Mouse (Mus musculus) gastrocnemius, postnatal 10 days (tissue): ENCODE data around the gene 9130023H24Rik. TPM values are rescaled to one million over a fixed set of nuclear protein-coding genes. Genes with fewer than 3 reads are reported as not detected.
A peak's percentile ranks its signal among the peaks of the same experiment; 100 is the strongest.

Experiments used
- DNase-seq: peaks from one replicate; pipeline ENCODE4 v3.0.0; 2021; ENCODE audit warnings: mixed read lengths
- long read RNA-seq, 2 experiments: library from polyadenylated mRNA; stranded (forward); transcript quantifications; one replicate each; pipeline ENCODE4 v2.0.0; 2021
- total RNA-seq, 2 experiments: library from RNA; stranded (reverse); gene quantifications; 2 replicates each; pipeline ENCODE4 v1.2.3; 2021

The 9130023H24Rik gene
- 1 to 10 TPM; 3.5 to 4.6 TPM for total RNA-seq
- long read RNA-seq, experiment 1, transcript 9130023H24Rik-201 (1 exons, 3,574 nt) = major isoform, 7 of 7 reads
- long read RNA-seq, experiment 1, partial matches to known transcripts = 0 of 7 reads
- long read RNA-seq, experiment 1, other reads (novel, unspliced or antisense) = 0 of 7 reads
- long read RNA-seq, experiment 2, partial matches to known transcripts = 0 of 2 reads
- long read RNA-seq, experiment 2, other reads (novel, unspliced or antisense) = 0 of 2 reads

GRCm38 (mm10) chr7:128237927-128238778 lies at the start of gene 9130023H24Rik:
Gene 9130023H24Rik, minus strand, starts transcription at chr7:128238031.
- peak; percentile 100 for DNase-seq

- DNase-seq = no peak
Measured at GRCm38 (mm10) chr7:128285060-128285459, 47.2 kb upstream of the 9130023H24Rik start.

DNA sequence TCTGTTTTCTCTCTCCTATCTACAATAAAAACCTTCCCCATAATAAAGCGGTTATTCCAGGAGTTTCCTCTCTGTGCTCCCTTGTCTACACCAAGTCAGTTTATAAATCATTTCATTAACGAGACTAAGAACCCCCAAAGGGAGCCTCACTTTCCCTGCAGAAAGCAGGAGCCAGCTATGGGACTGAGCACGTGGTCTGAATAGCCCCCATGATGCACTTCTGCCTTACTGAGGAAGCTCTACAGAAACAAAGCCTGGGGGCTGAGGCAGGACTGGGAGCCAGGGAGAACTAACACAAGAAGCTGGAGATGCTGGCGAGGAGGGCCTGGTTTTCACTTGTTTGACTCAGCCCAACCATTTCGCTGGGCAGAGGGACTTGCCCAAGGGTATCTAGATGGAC lies 46.2 kb upstream of the 9130023H24Rik start:
- no peak for DNase-seq

DNA sequence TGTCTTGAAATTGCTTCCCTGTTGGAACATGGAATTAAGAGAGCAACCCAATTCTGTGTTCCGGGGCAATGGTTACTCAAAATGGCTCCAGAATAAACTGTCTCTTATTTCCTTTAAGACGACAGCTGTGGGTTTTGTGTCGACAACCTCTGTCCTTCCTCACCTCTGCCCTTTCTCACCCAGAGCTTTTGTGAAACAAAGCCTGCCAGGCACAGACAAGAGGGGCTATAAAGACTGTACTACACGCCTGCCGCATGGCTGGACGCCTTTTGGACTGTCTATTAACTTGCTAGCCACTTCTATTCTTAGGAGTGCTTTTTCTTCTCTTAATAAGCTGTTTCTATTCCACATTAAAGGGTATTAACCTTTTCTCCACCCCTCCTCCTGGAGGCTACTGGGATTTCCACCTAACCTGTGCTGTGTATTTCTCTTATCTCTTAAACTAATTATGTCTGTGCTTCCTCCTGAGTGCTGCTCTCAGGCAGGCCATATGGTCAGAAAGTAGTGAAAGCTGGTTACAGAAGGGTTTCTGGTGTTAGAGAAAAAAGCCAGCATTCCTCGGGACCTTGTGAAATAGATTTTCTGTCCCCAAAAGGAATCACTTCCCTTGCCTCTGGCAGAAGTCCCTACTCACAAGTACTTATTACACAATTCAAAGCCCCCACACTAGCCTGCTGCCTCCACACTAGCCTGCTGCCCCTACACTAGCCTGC lies 44.9 kb upstream of the 9130023H24Rik start:
- no peak for DNase-seq

DNA sequence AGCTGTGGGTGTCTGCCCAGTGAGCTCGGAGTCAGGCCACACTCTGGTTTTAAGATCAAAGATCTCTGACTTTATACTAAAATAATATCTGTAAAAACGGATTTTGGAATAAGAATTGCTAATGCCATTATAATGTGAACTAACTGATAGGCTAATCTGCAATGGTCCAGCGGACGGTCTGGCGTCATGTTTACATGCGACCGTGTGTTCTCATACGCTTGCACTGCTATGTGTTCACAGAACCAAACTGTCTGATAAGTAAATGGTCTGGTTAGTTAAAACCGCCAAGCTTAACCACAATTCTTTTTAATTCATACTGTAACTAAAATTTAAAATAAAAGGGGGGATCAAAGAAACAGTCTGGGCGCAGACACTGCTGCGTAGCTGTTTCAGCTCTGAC lies 43.9 kb upstream of the 9130023H24Rik start:
- no peak for DNase-seq

- no peak for DNase-seq
Measured at GRCm38 (mm10) chr7:128279750-128280149, 41.9 kb upstream of the 9130023H24Rik start.

DNA sequence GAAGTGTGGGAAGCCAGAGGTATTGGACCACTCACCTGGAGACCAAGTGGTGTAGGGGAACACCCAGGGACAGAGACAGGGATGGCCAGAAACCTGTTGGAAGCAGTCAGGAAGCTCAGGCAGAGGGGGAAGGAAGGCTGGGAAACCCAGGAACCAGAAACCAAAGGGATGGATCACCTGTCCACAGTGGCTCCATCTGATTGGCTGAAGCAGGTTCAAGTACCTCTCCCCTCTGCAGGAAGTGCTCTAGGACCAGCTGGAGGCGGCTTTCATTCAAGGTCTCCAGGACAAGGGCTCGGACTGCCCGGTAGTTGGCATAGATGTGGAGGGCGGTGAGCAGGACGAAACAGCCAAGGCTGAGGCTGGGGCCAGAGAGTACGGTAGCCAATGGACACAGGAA lies 38.2 kb upstream of the 9130023H24Rik start:
- DNase-seq = no peak

GRCm38 (mm10) chr7:128271496-128271895 lies 33.7 kb upstream of the 9130023H24Rik start:
- DNase-seq = no peak

DNA sequence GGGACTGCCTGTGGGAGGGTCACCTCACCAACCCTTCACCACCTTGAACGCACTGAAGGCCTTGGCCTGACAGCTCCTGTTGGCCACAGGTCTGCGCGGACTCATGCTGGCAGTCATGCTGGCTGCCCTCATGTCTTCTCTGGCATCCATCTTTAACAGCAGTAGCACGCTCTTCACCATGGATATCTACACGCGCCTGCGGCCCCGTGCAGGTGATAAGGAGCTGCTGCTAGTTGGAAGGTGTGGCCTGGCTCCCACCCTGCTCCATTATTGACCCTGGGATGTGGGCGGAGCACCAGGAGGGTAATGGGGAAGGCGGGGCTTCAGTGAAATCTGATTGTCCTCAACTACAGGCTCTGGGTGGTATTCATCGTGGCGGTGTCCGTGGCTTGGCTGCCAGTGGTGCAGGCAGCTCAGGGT lies 32.6 kb upstream of the 9130023H24Rik start:
- no peak for DNase-seq

- DNase-seq = no peak
Measured at GRCm38 (mm10) chr7:128267813-128268212, 30.0 kb upstream of the 9130023H24Rik start.

DNA sequence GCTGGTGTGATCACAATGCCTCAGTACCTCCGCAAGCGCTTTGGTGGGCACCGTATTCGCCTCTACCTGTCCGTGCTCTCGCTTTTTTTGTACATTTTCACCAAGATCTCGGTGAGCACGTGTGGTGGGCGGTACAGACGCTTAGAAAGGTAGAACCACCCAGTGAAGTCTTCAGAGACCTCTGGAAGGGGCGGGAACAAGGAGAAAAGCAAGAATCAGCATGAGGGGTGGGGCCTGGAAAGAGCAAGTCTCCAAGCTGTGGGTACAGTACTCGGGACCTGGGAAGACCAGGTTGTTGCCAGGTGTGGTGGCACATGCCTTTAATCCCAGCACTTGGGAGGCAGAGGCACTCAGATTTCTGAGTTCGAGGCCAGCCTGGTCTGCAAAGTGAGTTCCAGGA lies 29.6 kb upstream of the 9130023H24Rik start:
- DNase-seq = no peak

GRCm38 (mm10) chr7:128266056-128266455 lies 28.2 kb upstream of the 9130023H24Rik start:
- DNase-seq = no peak

DNA sequence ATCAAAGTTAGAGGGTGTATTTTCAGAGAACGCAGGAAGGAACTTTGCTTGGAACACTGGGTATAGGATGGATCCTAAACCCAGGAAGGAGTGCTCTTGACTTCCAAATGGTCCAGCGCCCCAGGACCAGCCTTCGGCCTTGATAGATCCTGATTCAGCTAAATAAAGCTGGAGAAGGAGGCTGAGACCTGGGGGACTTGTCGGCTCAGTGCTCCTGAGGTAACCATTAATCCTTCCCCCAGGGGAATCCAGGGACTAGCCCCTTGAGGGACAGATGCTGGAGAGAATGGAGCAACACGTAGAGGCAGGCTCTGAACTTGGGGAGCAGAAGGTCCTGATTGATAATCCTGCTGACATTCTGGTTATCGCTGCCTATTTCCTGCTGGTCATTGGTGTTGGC lies 27.6 kb upstream of the 9130023H24Rik start, which contains the start of gene Slc5a2:
Gene Slc5a2 (plus strand): TSS at position 247 of the 400 bp plus-strand sequence.
- no peak for DNase-seq

GRCm38 (mm10) chr7:128256783-128257334 lies 19.0 kb upstream of the 9130023H24Rik start:
- no peak for DNase-seq

- DNase-seq = no peak
Measured at GRCm38 (mm10) chr7:128255757-128256156, 17.9 kb upstream of the 9130023H24Rik start.

DNA sequence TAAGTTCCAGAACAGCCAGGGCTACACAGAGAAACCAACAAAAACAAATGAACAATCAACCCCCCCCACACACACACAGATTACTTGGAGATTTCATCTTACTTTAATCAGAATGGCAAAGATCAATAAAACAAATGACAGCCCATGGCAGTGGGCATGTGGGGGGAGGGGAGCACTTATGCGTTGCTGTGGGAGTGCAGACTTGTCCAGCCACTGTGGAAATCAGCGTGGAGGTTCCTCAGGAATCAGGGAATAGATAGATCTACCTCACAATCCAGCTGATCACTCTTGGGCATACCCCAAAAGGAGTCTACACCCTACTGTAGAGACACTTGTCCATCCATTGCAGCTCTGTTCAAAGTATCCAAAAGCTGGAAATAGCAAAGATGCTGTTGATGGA lies 17.1 kb upstream of the 9130023H24Rik start:
- DNase-seq = no peak

- peak; percentile 30 for DNase-seq
Measured at GRCm38 (mm10) chr7:128252609-128253008, 14.8 kb upstream of the 9130023H24Rik start.

- DNase-seq = no peak
Measured at GRCm38 (mm10) chr7:128251946-128252345, 14.1 kb upstream of the 9130023H24Rik start.

DNA sequence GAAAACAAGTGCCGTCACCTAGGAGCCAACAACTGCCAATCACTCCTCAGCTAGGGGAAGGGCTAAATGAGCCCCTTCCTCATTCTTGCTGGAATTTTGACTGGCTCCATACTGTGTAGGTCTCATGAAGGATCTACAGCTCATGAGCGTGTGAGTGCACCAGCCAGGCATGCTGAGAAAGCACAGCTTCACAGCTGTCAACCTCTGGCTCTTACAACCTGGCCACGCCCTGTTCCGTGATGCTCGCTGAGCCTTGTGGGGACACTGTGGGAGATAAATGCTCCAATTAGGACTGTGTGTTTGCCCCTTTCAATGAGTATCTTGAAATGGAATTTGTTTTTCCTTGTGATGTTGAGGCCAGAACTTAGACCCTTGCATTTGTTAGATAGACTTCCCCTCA lies 12.2 kb upstream of the 9130023H24Rik start:
- no peak for DNase-seq

DNA sequence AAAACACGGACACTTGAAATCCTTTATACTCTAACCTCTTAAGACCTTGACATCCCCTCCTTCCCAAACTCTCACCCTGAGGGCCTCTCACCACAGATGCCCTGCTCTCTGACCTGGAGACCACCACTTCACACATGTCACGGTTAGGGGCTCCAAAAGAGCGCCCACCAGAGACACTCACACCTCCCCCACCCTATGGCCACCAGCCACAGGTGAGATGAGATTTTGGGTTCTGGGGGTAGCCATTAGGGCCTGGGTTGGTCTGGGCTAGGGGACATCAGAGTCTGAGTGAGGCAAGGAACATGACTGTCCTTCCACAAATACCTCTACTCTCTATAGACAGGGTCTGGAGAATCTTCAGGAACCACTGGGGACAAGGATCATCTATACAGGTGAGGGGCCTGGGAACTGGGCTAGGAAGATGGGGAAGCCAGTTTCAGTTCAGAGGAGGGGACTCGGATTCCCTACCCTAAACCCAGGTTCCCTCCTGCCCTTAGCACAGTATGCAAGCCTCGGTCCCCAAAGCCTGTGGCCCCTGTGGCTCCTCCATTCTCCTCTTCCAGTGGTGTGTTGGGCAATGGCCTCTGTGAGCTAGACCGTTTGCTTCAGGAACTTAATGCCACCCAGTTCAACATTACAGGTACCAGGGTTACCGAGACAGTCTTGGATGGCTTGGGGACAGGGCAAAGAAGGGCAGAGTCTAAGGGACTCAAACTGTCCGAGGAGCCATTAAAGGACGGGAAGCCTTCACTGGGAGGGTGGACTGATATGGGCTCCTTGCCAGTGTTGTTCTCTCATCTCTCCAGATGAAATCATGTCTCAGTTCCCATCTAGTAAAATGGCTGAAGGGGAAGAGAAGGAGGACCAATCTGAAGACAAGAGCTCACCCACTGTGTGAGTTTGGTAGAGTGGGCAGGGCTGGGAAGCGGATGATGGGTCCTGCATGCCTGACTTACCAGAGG lies 10.5 kb upstream of the 9130023H24Rik start:
- no peak for DNase-seq

DNA sequence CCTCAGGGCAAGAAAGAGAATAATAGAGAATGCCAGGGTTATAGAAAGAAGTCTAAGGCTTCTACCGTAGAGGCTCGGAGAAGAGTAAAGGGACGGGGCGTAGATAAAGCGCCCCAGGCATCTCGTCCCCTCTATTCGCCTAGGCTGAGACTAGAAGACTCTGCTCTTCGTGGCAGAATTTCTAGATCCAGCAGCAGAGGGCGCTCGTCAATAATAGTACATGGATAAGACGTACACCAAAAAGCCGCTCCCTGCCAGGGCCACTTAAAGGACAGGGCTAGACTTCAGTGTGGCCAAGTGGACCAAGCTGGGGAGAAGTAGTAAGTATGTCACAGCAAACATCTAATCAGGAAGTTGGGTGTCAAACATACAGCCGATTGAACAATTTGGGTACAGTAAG lies 9.6 kb upstream of the 9130023H24Rik start:
- DNase-seq = peak; percentile 88
